Mouse (Mus musculus) MEL (cell line): Measurements from ENCODE around the gene Lpar5. TPM values are rescaled to one million over a fixed set of nuclear protein-coding genes. Genes with fewer than 3 reads are reported as not detected.

ENCODE experiments used
- DNase-seq: peaks from one replicate; pipeline ENCODE4 v3.0.0; 2011; ENCODE audit warnings: low read depth, low spot score
- H3K27ac ChIP-seq: 2 replicates; pipeline ENCODE4 v1.5.1; 2012; ENCODE audit warnings: low read depth, mild to moderate bottlenecking, control low read depth, low read length, moderate library complexity; ENCODE audit not compliant: control insufficient read depth
- H3K27me3 ChIP-seq, 2 experiments: fragments of 150-350 bp in 1 of 2; sonication (generic) in 1 of 2; 2 replicates each; pipeline ENCODE4 v1.6.1; 2012; ENCODE audit warnings: low read length in 2 of 2, mild to moderate bottlenecking in 2 of 2, improper control_type of control experiment in 1 of 2, moderate library complexity in 1 of 2; ENCODE audit not compliant: insufficient read depth in 2 of 2, control insufficient read depth in 1 of 2
- H3K36me3 ChIP-seq, 2 experiments: 2 replicates each; pipeline ENCODE4 v1.6.1; 2012 to 2014; ENCODE audit warnings: low read length in 2 of 2, improper control_type of control experiment in 1 of 2, inconsistent platforms in 1 of 2, mild to moderate bottlenecking in 1 of 2; ENCODE audit not compliant: insufficient read depth in 2 of 2, control insufficient read depth in 1 of 2
- H3K4me1 ChIP-seq, 2 experiments: fragments of 150-350 bp in 1 of 2; sonication (generic) in 1 of 2; 2 replicates each; pipeline ENCODE4 v1.6.1; 2012; ENCODE audit warnings: low read length in 2 of 2, improper control_type of control experiment in 1 of 2, mild to moderate bottlenecking in 1 of 2; ENCODE audit not compliant: insufficient read depth in 2 of 2, control insufficient read depth in 1 of 2
- H3K4me3 ChIP-seq, 2 experiments: fragments of 150-350 bp in 1 of 2; sonication (generic) in 1 of 2; 2 replicates each; pipeline ENCODE4 v1.5.1; 2012; ENCODE audit warnings: low read depth in 2 of 2, low read length in 2 of 2, mild to moderate bottlenecking in 2 of 2, moderate library complexity in 2 of 2, control low read depth in 1 of 2, improper control_type of control experiment in 1 of 2; ENCODE audit not compliant: control insufficient read depth in 1 of 2, insufficient read depth in 1 of 2
- H3K79me2 ChIP-seq: 2 replicates; pipeline ENCODE4 v1.6.1; 2012; ENCODE audit warnings: mild to moderate bottlenecking, low read length, moderate library complexity; ENCODE audit not compliant: control insufficient read depth, poor library complexity, insufficient read depth
- H3K9ac ChIP-seq: 2 replicates; pipeline ENCODE4 v1.6.1; 2012; ENCODE audit warnings: low read depth, mild to moderate bottlenecking, control low read depth, low read length, moderate library complexity; ENCODE audit not compliant: control insufficient read depth, poor library complexity, severe bottlenecking
- H3K9me3 ChIP-seq: fragments of 150-350 bp; sonication (generic); replicated peaks from 2 replicates; pipeline ENCODE4 v1.6.1; 2012; ENCODE audit warnings: mild to moderate bottlenecking, low read length, improper control_type of control experiment, moderate library complexity; ENCODE audit not compliant: insufficient read depth
- BHLHE40 ChIP-seq: IDR thresholded peaks from 2 replicates; pipeline ENCODE4 v1.6.1; 2012; ENCODE audit warnings: low read depth, mild to moderate bottlenecking, inconsistent platforms, low read length, improper control_type of control experiment, borderline replicate concordance
- CHD2 ChIP-seq: IDR thresholded peaks from 2 replicates; pipeline ENCODE4 v1.6.1; 2011; ENCODE audit warnings: low read length, improper control_type of control experiment
- E2F4 ChIP-seq: IDR thresholded peaks from 2 replicates; pipeline ENCODE4 v1.6.1; 2011; ENCODE audit warnings: low read depth, low read length, improper control_type of control experiment, borderline replicate concordance
- ELF1 ChIP-seq: IDR thresholded peaks from 2 replicates; pipeline ENCODE4 v1.6.1; 2014; ENCODE audit warnings: low read depth, mild to moderate bottlenecking, inconsistent platforms, low read length, improper control_type of control experiment, moderate library complexity
- ETS1 ChIP-seq: IDR thresholded peaks from 2 replicates; pipeline ENCODE4 v1.6.1; 2012; ENCODE audit warnings: low read depth, mild to moderate bottlenecking, inconsistent platforms, low read length, improper control_type of control experiment, moderate library complexity
- GATA1 ChIP-seq: IDR thresholded peaks from 2 replicates; pipeline ENCODE4 v1.6.1; 2011; ENCODE audit warnings: low read depth, low read length, improper control_type of control experiment
- HCFC1 ChIP-seq: IDR thresholded peaks from 2 replicates; pipeline ENCODE4 v1.6.1; 2012; ENCODE audit warnings: low read depth, mild to moderate bottlenecking, inconsistent platforms, low read length, improper control_type of control experiment, moderate library complexity
- MAZ ChIP-seq: IDR thresholded peaks from 2 replicates; pipeline ENCODE4 v1.6.1; 2012; ENCODE audit warnings: low read depth, mild to moderate bottlenecking, inconsistent platforms, low read length, improper control_type of control experiment
- MXI1 ChIP-seq: IDR thresholded peaks from 2 replicates; pipeline ENCODE4 v1.6.1; 2011; ENCODE audit warnings: mild to moderate bottlenecking, low read depth, low read length, improper control_type of control experiment
- MYB ChIP-seq: IDR thresholded peaks from 2 replicates; pipeline ENCODE4 v1.6.1; 2011; ENCODE audit warnings: mild to moderate bottlenecking, low read depth, low read length, improper control_type of control experiment
- MYC ChIP-seq: IDR thresholded peaks from 2 replicates; pipeline ENCODE4 v1.6.1; 2011; ENCODE audit warnings: low read depth, mild to moderate bottlenecking, low read length, improper control_type of control experiment, moderate library complexity
- RCOR1 ChIP-seq: IDR thresholded peaks from 2 replicates; pipeline ENCODE4 v1.6.1; 2012; ENCODE audit warnings: low read depth, mild to moderate bottlenecking, inconsistent platforms, low read length, improper control_type of control experiment
- SIN3A ChIP-seq: IDR thresholded peaks from 2 replicates; pipeline ENCODE4 v1.6.1; 2012; ENCODE audit warnings: low read length, improper control_type of control experiment, inconsistent platforms
- TCF12 ChIP-seq: IDR thresholded peaks from 2 replicates; pipeline ENCODE4 v1.6.1; 2014; ENCODE audit warnings: low read depth, mild to moderate bottlenecking, inconsistent platforms, low read length, improper control_type of control experiment, moderate library complexity
- USF2 ChIP-seq, 2 experiments: IDR thresholded peaks; 2 replicates each; pipeline ENCODE4 v1.6.1; 2011 to 2012; ENCODE audit warnings: improper control_type of control experiment in 2 of 2, low read length in 2 of 2, borderline replicate concordance in 1 of 2, inconsistent platforms in 1 of 2, low read depth in 1 of 2, mild to moderate bottlenecking in 1 of 2; ENCODE audit not compliant: insufficient read depth in 1 of 2
- ZKSCAN1 ChIP-seq: IDR thresholded peaks from 2 replicates; pipeline ENCODE4 v1.6.1; 2012; ENCODE audit warnings: low read depth, mild to moderate bottlenecking, inconsistent platforms, low read length, improper control_type of control experiment, moderate library complexity
- polyA plus RNA-seq, 2 experiments: library from polyadenylated mRNA; stranded (reverse) in 1 of 2; unstranded in 1 of 2; fragments of >175 nt in 1 of 2; fragments of >200 nt in 1 of 2; gene quantifications; 2 replicates each; pipeline versions ENCODE4 v1.2.1 to v1.2.4; 2012; ENCODE audit warnings: low replicate concordance in 2 of 2, low read depth in 1 of 2; ENCODE audit not compliant: insufficient read length in 2 of 2, insufficient read depth in 1 of 2, missing spikeins in 1 of 2
- total RNA-seq: library from RNA; depleted of rRNA; stranded (reverse); fragments of 300-350 nt; gene quantifications from 2 replicates; pipeline ENCODE4 v1.2.3, GENCODE M21; 2012

The Lpar5 gene
- total and polyA plus RNA-seq, 3 experiments, result 2.8 to 16.2 TPM; not detected in 1

DNA sequence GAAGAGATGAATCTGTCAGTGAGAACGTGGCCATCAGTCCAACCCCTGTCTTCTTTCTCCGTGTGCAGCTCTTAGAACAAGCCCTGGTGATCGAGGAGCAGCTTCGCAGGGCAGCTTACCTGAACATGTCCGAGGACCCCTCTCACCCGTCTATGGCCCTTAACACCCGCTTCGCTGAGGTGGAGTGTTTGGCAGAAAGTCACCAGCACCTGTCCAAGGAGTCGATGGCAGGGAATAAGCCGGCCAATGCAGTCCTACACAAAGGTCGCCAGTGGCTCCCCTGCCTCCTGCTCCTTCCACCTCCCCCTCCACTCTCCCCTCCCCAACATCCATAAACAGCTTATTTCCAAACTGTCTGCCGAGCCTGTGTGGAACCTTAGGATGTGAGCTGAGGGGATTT lies 61.0 kb downstream of the Lpar5 start:
- Histone ChIP-seq H3K4me3 (no peak overlapping the region), H3K9me3 (no peaks in the 10 kb centered on the region), H3K9ac (no peak overlapping the region), H3K4me1 (peaks cover 5 to 6% of the 10 kb centered on the region in 2 experiments; a peak in 2 of 4 replicates), H3K79me2 (peaks cover 22% of the 10 kb centered on the region), H3K36me3 (peaks cover 7 to 24% of the 10 kb centered on the region in 2 experiments), H3K27ac (no peak overlapping the region), H3K27me3 (no peaks in the 10 kb centered on the region)
- TF ChIP-seq ELF1 (no peak), MYB (no peak), MAZ (no peak)
- no peak for DNase-seq

GRCm38 (mm10) chr6:125129710-125130402 lies 62.1 kb downstream of the Lpar5 start:
- Histone ChIP-seq H3K27ac (no peak overlapping the region), H3K79me2 (peaks cover 34% of the 10 kb centered on the region), H3K4me1 (peaks cover 7 to 9% of the 10 kb centered on the region in 2 experiments; a peak in 2 of 4 replicates), H3K9ac (no peak overlapping the region), H3K4me3 (no peak overlapping the region), H3K9me3 (no peaks in the 10 kb centered on the region), H3K27me3 (no peaks in the 10 kb centered on the region), H3K36me3 (peaks cover 18 to 27% of the 10 kb centered on the region in 2 experiments)
- TF ChIP-seq ZKSCAN1, result no peak
- no peak for TF ChIP-seq MXI1
- TF ChIP-seq E2F4, result no peak
- no peak for TF ChIP-seq ELF1
- no peak for TF ChIP-seq TCF12
- TF ChIP-seq SIN3A, result no peak
- TF ChIP-seq GATA1, result no peak
- TF ChIP-seq CHD2, result no peak
- no peak for TF ChIP-seq RCOR1
- no peak for TF ChIP-seq ETS1
- TF ChIP-seq USF2 (IDR thresholded peaks at IDR 0.05; ENCODE audit: borderline replicate concordance in 1 of 2, insufficient read depth in 1 of 2, low read depth in 1 of 2, low read length in 2 of 2), result no peak
- no peak for TF ChIP-seq BHLHE40
- no peak for TF ChIP-seq HCFC1
- TF ChIP-seq MYC, result no peak
- no peak for DNase-seq
